Mouse (Mus musculus) myocyte (in vitro differentiated cells): ENCODE measurements around the gene 3100002H09Rik.

Source experiments
- CEBPB ChIP-seq: IDR thresholded peaks from 2 replicates; pipeline ENCODE4 v1.6.1; 2011; ENCODE audit warnings: mild to moderate bottlenecking, moderate library complexity; ENCODE audit not compliant: poor library complexity, insufficient read depth, severe bottlenecking
- MYOG ChIP-seq, 3 experiments: IDR thresholded peaks; one replicate each; pipeline ENCODE4 v1.6.1; 2011; ENCODE audit warnings: control low read depth in 2 of 3, low read depth in 2 of 3, mild to moderate bottlenecking in 2 of 3; ENCODE audit not compliant: insufficient read length in 2 of 3, control insufficient read depth in 1 of 3, insufficient read depth in 1 of 3
- POLR2A ChIP-seq: IDR thresholded peaks from one replicate; pipeline ENCODE4 v1.6.1; 2011; ENCODE audit warnings: low read depth, mild to moderate bottlenecking, control low read depth, moderate library complexity; ENCODE audit not compliant: insufficient read length
- USF1 ChIP-seq: IDR thresholded peaks from one replicate; pipeline ENCODE4 v1.6.1; 2011; ENCODE audit warnings: low read depth, mild to moderate bottlenecking, control low read depth, moderate library complexity

- TF ChIP-seq POLR2A (no peak), USF1 (no peak), CEBPB (no peak), MYOG (IDR thresholded peaks at IDR 0.05; ENCODE audit: control insufficient read depth in 1 of 3, insufficient read depth in 1 of 3, insufficient read length in 2 of 3, low read depth in 2 of 3) (no peak)
These were observed 1.2 kb upstream of the 3100002H09Rik start for GRCm38 (mm10) chr4:124611768-124612167.
